Mouse (Mus musculus): ENCODE results near the gene St3gal3. TPM values are rescaled to one million over a fixed set of nuclear protein-coding genes. Genes with fewer than 3 reads are reported as not detected.

The St3gal3 gene
- polyA plus RNA-seq, 1 experiment from 2014 or later = 6.7 TPM

GRCm38 (mm10) chr4:118108779-118109178, 25.9 kb downstream of the St3gal3 start:
- WGBS = 74% methylated on average over 7 of the region's 7 CpGs
- peak; percentile 23 for DNase-seq (ENCODE audit: low spot score)
- H3K27ac ChIP-seq = no peak overlapping the region
- H3K4me3 ChIP-seq (replicated peaks; ENCODE audit: low read depth, low read length) = no peak overlapping the region
- H3K36me3 ChIP-seq (ENCODE audit: insufficient read depth, low read length) = peaks cover 8% of the 10 kb centered on the region; the same call in 1 of the 2 replicates
- no peak for TF ChIP-seq CTCF (IDR thresholded peaks at IDR 0.05; ENCODE audit: low read depth)
- 0 out of 2 replicates have a peak overlapping the region, but pooled peaks have one; percentile 23 for H3K9ac ChIP-seq (ENCODE audit: low read depth, low read length)
- no peaks in the 10 kb centered on the region for H3K9me3 ChIP-seq (replicated peaks; ENCODE audit: low read length)
- no peak overlapping the region for H3K4me2 ChIP-seq (ENCODE audit: low read length)
- ATAC-seq (replicated peaks; ENCODE audit: low FRiP score, low read depth) = no peak
- H3K4me1 ChIP-seq (replicated peaks; ENCODE audit: insufficient read depth, low read length) = no peaks in the 10 kb centered on the region
- H3K27me3 ChIP-seq (ENCODE audit: insufficient read depth, low read length) = no peaks in the 10 kb centered on the region

DNA sequence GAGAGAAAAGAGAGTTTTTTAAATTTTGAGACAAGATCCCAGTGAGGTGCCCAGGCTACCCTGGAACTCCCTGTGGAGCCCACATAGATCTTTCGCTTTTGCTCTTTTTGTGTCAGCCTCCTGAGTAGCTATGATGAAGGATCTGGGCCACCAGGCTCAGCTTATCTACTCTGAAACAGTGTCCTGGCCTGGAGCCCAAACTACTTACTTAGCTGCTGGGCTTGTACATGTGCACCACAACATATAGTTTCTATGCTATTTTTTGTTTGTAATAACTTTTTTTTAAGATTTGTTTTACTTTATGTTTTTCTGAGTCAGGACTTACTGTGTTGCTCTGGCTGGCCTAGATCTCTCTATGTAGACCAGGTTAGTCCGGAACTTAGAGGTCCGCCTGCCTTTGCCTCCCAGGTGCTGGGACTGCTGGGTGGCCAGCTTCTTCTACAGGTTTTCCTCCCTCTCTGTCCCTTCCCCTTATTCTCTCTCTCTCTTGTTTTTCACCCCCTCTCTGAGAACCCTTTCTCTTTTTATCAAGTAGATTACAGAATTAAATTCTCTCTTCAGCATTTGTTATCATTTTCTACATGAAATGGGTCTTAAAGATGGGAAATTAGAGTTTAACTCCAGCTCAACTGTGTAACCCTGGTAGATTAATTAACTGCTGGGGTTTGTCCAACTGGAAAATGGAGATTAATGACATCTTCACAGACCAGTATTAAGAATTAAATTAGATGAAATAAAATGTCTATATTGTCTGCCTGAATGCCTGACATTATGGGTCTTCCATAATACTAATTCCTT, 29.3 kb downstream of the St3gal3 start:
- Histone ChIP-seq H3K27me3 (ENCODE audit: insufficient read depth, low read length) (no peaks in the 10 kb centered on the region), H3K4me3 (replicated peaks; ENCODE audit: low read depth, low read length) (no peak overlapping the region), H3K27ac (no peak overlapping the region), H3K36me3 (ENCODE audit: insufficient read depth, low read length) (peaks cover 8% of the 10 kb centered on the region; the same call in 1 of the 2 replicates), H3K4me1 (replicated peaks; ENCODE audit: insufficient read depth, low read length) (no peaks in the 10 kb centered on the region), H3K9me3 (replicated peaks; ENCODE audit: low read length) (no peaks in the 10 kb centered on the region), H3K4me2 (ENCODE audit: low read length) (no peak overlapping the region), H3K9ac (ENCODE audit: low read depth, low read length) (no peak overlapping the region)
- no peak for DNase-seq (ENCODE audit: low spot score)
- no peak for ATAC-seq (replicated peaks; ENCODE audit: low FRiP score, low read depth)
- 91% methylated on average over 3 of the region's 3 CpGs for WGBS
- TF ChIP-seq CTCF (IDR thresholded peaks at IDR 0.05; ENCODE audit: low read depth) = no peak

- ATAC-seq (replicated peaks; ENCODE audit: low FRiP score, low read depth) (no peak), DNase-seq (ENCODE audit: low spot score) (no peak)
- Histone ChIP-seq H3K4me1 (replicated peaks; ENCODE audit: insufficient read depth, low read length) (no peaks in the 10 kb centered on the region), H3K27ac (no peak overlapping the region), H3K4me2 (ENCODE audit: low read length) (no peak overlapping the region), H3K27me3 (ENCODE audit: insufficient read depth, low read length) (no peaks in the 10 kb centered on the region), H3K9ac (ENCODE audit: low read depth, low read length) (no peak overlapping the region), H3K9me3 (replicated peaks; ENCODE audit: low read length) (no peaks in the 10 kb centered on the region), H3K4me3 (replicated peaks; ENCODE audit: low read depth, low read length) (no peak overlapping the region), H3K36me3 (ENCODE audit: insufficient read depth, low read length) (peaks cover 8% of the 10 kb centered on the region; the same call in 1 of the 2 replicates)
- TF ChIP-seq CTCF (IDR thresholded peaks at IDR 0.05; ENCODE audit: low read depth) = no peak
- 60% methylated on average over 8 of the region's 8 CpGs for WGBS
Measured at GRCm38 (mm10) chr4:118103280-118103830, 31.4 kb downstream of the St3gal3 start.

- ATAC-seq (replicated peaks; ENCODE audit: low FRiP score, low read depth) (no peak), DNase-seq (ENCODE audit: low spot score) (no peak)
- Histone ChIP-seq H3K9me3 (replicated peaks; ENCODE audit: low read length) (no peaks in the 10 kb centered on the region), H3K4me2 (ENCODE audit: low read length) (no peak overlapping the region), H3K4me3 (replicated peaks; ENCODE audit: low read depth, low read length) (no peak overlapping the region), H3K27me3 (ENCODE audit: insufficient read depth, low read length) (no peaks in the 10 kb centered on the region), H3K9ac (ENCODE audit: low read depth, low read length) (no peak overlapping the region), H3K4me1 (replicated peaks; ENCODE audit: insufficient read depth, low read length) (no peaks in the 10 kb centered on the region), H3K36me3 (ENCODE audit: insufficient read depth, low read length) (peaks cover under 1% of the 10 kb centered on the region; the same call in 1 of the 2 replicates), H3K27ac (no peak overlapping the region)
- 88% methylated on average over 6 of the region's 6 CpGs for WGBS
- no peak for TF ChIP-seq CTCF (IDR thresholded peaks at IDR 0.05; ENCODE audit: low read depth)
Measured at GRCm38 (mm10) chr4:118101497-118101896, 33.2 kb downstream of the St3gal3 start.

DNA sequence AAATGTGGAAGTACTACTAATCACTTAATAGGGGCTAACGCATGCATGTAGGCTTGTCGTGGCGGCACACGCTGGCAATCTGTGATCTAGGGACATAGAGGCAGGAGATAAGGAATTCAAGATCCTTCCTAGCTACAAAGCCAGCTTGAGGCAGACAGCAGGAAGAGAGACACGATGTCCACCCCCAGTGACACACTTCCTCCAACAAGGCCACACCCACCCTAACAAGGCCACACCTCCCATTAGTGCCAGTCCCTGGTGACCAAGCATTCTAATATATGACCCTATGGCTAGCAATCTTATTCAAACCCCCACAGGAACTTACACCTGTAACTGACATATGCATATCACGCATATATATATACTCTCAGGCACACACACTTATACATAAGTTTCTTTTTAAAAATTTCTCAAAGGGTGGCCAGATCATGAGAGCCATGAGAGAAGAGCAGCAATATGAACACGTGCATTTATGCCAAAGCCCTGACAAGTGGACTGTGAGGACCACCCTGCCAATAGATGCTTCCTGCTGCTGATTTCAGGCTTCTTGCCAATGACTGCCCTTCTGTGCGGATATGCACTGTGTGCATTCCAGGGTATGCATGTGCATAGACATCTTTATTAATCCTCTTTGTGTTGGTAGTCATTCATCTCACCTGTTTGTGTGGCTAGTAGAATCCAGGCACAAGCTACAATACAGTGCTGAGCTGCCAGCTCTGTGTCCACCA, 34.9 kb downstream of the St3gal3 start:
- no peaks in the 10 kb centered on the region for H3K27me3 ChIP-seq (ENCODE audit: insufficient read depth, low read length)
- no peak for ATAC-seq (replicated peaks; ENCODE audit: low FRiP score, low read depth)
- no peak for TF ChIP-seq CTCF (IDR thresholded peaks at IDR 0.05; ENCODE audit: low read depth)
- H3K9ac ChIP-seq (ENCODE audit: low read depth, low read length) = no peak overlapping the region
- no peak overlapping the region for H3K27ac ChIP-seq
- no peak overlapping the region for H3K4me2 ChIP-seq (ENCODE audit: low read length)
- WGBS = 90% methylated on average over 8 of the region's 8 CpGs
- no peaks in the 10 kb centered on the region for H3K36me3 ChIP-seq (ENCODE audit: insufficient read depth, low read length)
- H3K9me3 ChIP-seq (replicated peaks; ENCODE audit: low read length) = no peaks in the 10 kb centered on the region
- DNase-seq (ENCODE audit: low spot score) = no peak
- no peak overlapping the region for H3K4me3 ChIP-seq (replicated peaks; ENCODE audit: low read depth, low read length)
- H3K4me1 ChIP-seq (replicated peaks; ENCODE audit: insufficient read depth, low read length) = no peaks in the 10 kb centered on the region

DNA sequence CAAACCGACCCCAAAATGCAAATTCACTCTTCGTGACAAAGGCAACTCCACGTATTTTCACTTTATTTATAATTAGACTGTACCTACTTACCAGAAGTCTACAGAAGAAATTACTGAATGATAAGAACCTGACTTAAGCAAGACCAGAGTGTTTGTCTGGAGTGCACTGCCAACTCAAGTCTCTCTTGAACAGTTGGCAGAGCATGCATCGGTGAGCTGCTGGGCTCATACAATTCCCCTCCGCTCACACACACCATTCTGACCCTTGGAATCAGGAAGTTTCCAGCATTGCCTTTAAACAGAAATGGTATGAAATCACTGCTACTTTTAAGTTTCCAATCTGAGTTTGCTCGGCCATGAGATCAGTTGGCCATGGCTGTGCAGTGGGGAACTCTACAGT, 36.1 kb downstream of the St3gal3 start:
- no peaks in the 10 kb centered on the region for H3K36me3 ChIP-seq (ENCODE audit: insufficient read depth, low read length)
- no peak overlapping the region for H3K4me2 ChIP-seq (ENCODE audit: low read length)
- no peak overlapping the region for H3K4me3 ChIP-seq (replicated peaks; ENCODE audit: low read depth, low read length)
- no peaks in the 10 kb centered on the region for H3K27me3 ChIP-seq (ENCODE audit: insufficient read depth, low read length)
- ATAC-seq (replicated peaks; ENCODE audit: low FRiP score, low read depth) (no peak), DNase-seq (ENCODE audit: low spot score) (no peak)
- WGBS = 90% methylated on average over 6 of the region's 6 CpGs
- no peaks in the 10 kb centered on the region for H3K4me1 ChIP-seq (replicated peaks; ENCODE audit: insufficient read depth, low read length)
- no peaks in the 10 kb centered on the region for H3K9me3 ChIP-seq (replicated peaks; ENCODE audit: low read length)
- H3K9ac ChIP-seq (ENCODE audit: low read depth, low read length) = no peak overlapping the region
- no peak for TF ChIP-seq CTCF (IDR thresholded peaks at IDR 0.05; ENCODE audit: low read depth)
- H3K27ac ChIP-seq = no peak overlapping the region
